ENCODE assay signal across 20 mouse cellular contexts in genomic region chr14:121369385-121369784, GRCm38 (mm10). TPM values are rescaled to one million over a fixed set of nuclear protein-coding genes. Genes with fewer than 3 reads are reported as not detected.
DNase-seq lines count a peak whose midpoint lies in the region; ATAC-seq lines count a peak whose summit lies in the region.
"Had no signal": no experiment of that assay in that cellular context is flagged by ENCODE, and none has a peak within 500 bp of the region (broad histone marks: within the 10 kb centered on the region; RNA-seq: fewer than 3 reads in every experiment).

No protein-coding gene starts in this region.

- H3K4me1 ChIP-seq in hindbrain, embryonic 15.5 days (replicated peaks), result peaks cover 45% of the 10 kb centered on the region
- 0 out of 2 replicates have a peak, but pooled peaks cover 2% of the 10 kb centered on the region for H3K4me1 ChIP-seq in hindbrain, embryonic 11.5 days (replicated peaks; ENCODE audit: control insufficient read depth, insufficient read depth, low read length)
- H3K4me1 ChIP-seq in neural tube, embryonic 13.5 days (replicated peaks), result peaks cover 70% of the 10 kb centered on the region
- peaks cover 84% of the 10 kb centered on the region for H3K4me1 ChIP-seq in intestine, embryonic 16.5 days (ENCODE audit: control insufficient read depth, insufficient read depth, low read length)
- peaks cover 79% of the 10 kb centered on the region for H3K4me1 ChIP-seq in neural tube, embryonic 15.5 days
- peaks cover 36% of the 10 kb centered on the region for H3K4me1 ChIP-seq in midbrain, embryonic 13.5 days (replicated peaks)

- ATAC-seq in hindbrain, embryonic 15.5 days (ENCODE audit: low FRiP score, low read depth), result peak; percentile 9; the same call in 1 of the 2 replicates
- no peak for ATAC-seq in hindbrain, embryonic 11.5 days (ENCODE audit: low FRiP score)
- no peak for ATAC-seq in neural tube, embryonic 13.5 days (ENCODE audit: low read depth)
- peak; percentile 65 for ATAC-seq in intestine, embryonic 16.5 days
- no peak; the same call in 1 of the 2 replicates for ATAC-seq in neural tube, embryonic 15.5 days (ENCODE audit: low FRiP score)
- no peak for ATAC-seq in midbrain, embryonic 13.5 days
- ATAC-seq: forebrain, postnatal 0 days had no signal

- no peak overlapping the region for H3K9ac ChIP-seq in hindbrain, embryonic 15.5 days
- no peak overlapping the region for H3K9ac ChIP-seq in hindbrain, embryonic 11.5 days (ENCODE audit: low read depth, low read length)
- H3K9ac ChIP-seq in neural tube, embryonic 13.5 days, result no peak overlapping the region
- H3K9ac ChIP-seq in intestine, embryonic 16.5 days (ENCODE audit: low read depth, low read length), result no peak overlapping the region; the same call in 1 of the 2 replicates
- no peak overlapping the region for H3K9ac ChIP-seq in neural tube, embryonic 15.5 days (replicated peaks)
- H3K9ac ChIP-seq in midbrain, embryonic 13.5 days (replicated peaks), result no peak overlapping the region
- H3K9ac ChIP-seq: forebrain, postnatal 0 days; limb, embryonic 15.5 days; midbrain, embryonic 12.5 days had no signal

- WGBS in hindbrain, embryonic 15.5 days, result 64% methylated on average over 5 of the region's 5 CpGs
- 72% methylated on average over 5 of the region's 5 CpGs for WGBS in hindbrain, embryonic 11.5 days
- WGBS in neural tube, embryonic 13.5 days, result 59% methylated on average over 5 of the region's 5 CpGs
- 48% methylated on average over 5 of the region's 5 CpGs for WGBS in intestine, embryonic 16.5 days
- 58% methylated on average over 5 of the region's 5 CpGs for WGBS in neural tube, embryonic 15.5 days
- 67% methylated on average over 5 of the region's 5 CpGs for WGBS in midbrain, embryonic 13.5 days

- DNase-seq in hindbrain, embryonic 11.5 days (ENCODE audit: low spot score), result no peak
- DNase-seq in neural tube, embryonic 10.5 days (ENCODE audit: extremely low spot score, low spot score), result no peak
- no peak for DNase-seq in cerebellum, adult 9-10 months
- DNase-seq: adrenal gland, postnatal 10 days; cerebellum, postnatal 10 days; forebrain, postnatal 0 days; gastrocnemius, postnatal 10 days; kidney, adult 8-10 months; lung, postnatal 36 days; right cerebral cortex, postnatal 4 days; thymus, postnatal 14 days had no signal

- no peaks in the 10 kb centered on the region for H3K36me3 ChIP-seq in hindbrain, embryonic 15.5 days
- no peaks in the 10 kb centered on the region for H3K36me3 ChIP-seq in hindbrain, embryonic 11.5 days (ENCODE audit: control insufficient read depth, insufficient read depth, low read length)
- no peaks in the 10 kb centered on the region for H3K36me3 ChIP-seq in neural tube, embryonic 13.5 days
- no peaks in the 10 kb centered on the region for H3K36me3 ChIP-seq in intestine, embryonic 16.5 days (ENCODE audit: control insufficient read depth, insufficient read depth, low read length)
- no peaks in the 10 kb centered on the region for H3K36me3 ChIP-seq in neural tube, embryonic 15.5 days
- H3K36me3 ChIP-seq in midbrain, embryonic 13.5 days, result 0 out of 2 replicates have a peak, but pooled peaks cover 5% of the 10 kb centered on the region
- H3K36me3 ChIP-seq: midbrain, embryonic 12.5 days had no signal

- H3K27me3 ChIP-seq in hindbrain, embryonic 15.5 days, result no peaks in the 10 kb centered on the region
- H3K27me3 ChIP-seq in hindbrain, embryonic 11.5 days (ENCODE audit: control insufficient read depth, insufficient read depth, low read length), result no peaks in the 10 kb centered on the region
- H3K27me3 ChIP-seq in neural tube, embryonic 13.5 days, result no peaks in the 10 kb centered on the region
- no peaks in the 10 kb centered on the region for H3K27me3 ChIP-seq in intestine, embryonic 16.5 days (replicated peaks; ENCODE audit: control insufficient read depth, insufficient read depth, low read length)
- H3K27me3 ChIP-seq in neural tube, embryonic 15.5 days (replicated peaks), result no peaks in the 10 kb centered on the region
- H3K27me3 ChIP-seq in midbrain, embryonic 13.5 days, result no peaks in the 10 kb centered on the region
- H3K27me3 ChIP-seq: limb, embryonic 15.5 days; midbrain, embryonic 12.5 days had no signal

- H3K27ac ChIP-seq in hindbrain, embryonic 15.5 days (replicated peaks), result no peak overlapping the region
- no peak overlapping the region for H3K27ac ChIP-seq in hindbrain, embryonic 11.5 days (ENCODE audit: low read depth, low read length)
- peak overlapping the region; percentile 6; the same call in 1 of the 2 replicates for H3K27ac ChIP-seq in neural tube, embryonic 13.5 days (replicated peaks)
- H3K27ac ChIP-seq in intestine, embryonic 16.5 days (ENCODE audit: low read length), result peak overlapping the region; percentile 76; the same call in 1 of the 2 replicates
- peak overlapping the region; percentile 48; the same call in 1 of the 2 replicates for H3K27ac ChIP-seq in neural tube, embryonic 15.5 days (replicated peaks)
- H3K27ac ChIP-seq in midbrain, embryonic 13.5 days, result no peak overlapping the region
- H3K27ac ChIP-seq: embryonic facial prominence, embryonic 10.5 days; limb, embryonic 15.5 days; midbrain, embryonic 12.5 days had no signal

- H3K4me2 ChIP-seq in hindbrain, embryonic 15.5 days, result no peak overlapping the region
- H3K4me2 ChIP-seq in hindbrain, embryonic 11.5 days (replicated peaks; ENCODE audit: low read depth, low read length), result no peak overlapping the region
- H3K4me2 ChIP-seq in neural tube, embryonic 13.5 days, result no peak overlapping the region
- H3K4me2 ChIP-seq in intestine, embryonic 16.5 days (ENCODE audit: low read depth, low read length), result peak overlapping the region; percentile 4; the same call in 1 of the 2 replicates
- no peak overlapping the region for H3K4me2 ChIP-seq in neural tube, embryonic 15.5 days
- H3K4me2 ChIP-seq in midbrain, embryonic 13.5 days (replicated peaks), result no peak overlapping the region
- H3K4me2 ChIP-seq: limb, embryonic 15.5 days; midbrain, embryonic 12.5 days had no signal

- H3K9me3 ChIP-seq in hindbrain, embryonic 15.5 days, result no peaks in the 10 kb centered on the region
- no peaks in the 10 kb centered on the region for H3K9me3 ChIP-seq in hindbrain, embryonic 11.5 days (ENCODE audit: control insufficient read depth, low read length)
- no peaks in the 10 kb centered on the region for H3K9me3 ChIP-seq in neural tube, embryonic 13.5 days
- H3K9me3 ChIP-seq in intestine, embryonic 16.5 days (ENCODE audit: control insufficient read depth, low read length), result no peaks in the 10 kb centered on the region
- H3K9me3 ChIP-seq in neural tube, embryonic 15.5 days (replicated peaks), result no peaks in the 10 kb centered on the region
- H3K9me3 ChIP-seq in midbrain, embryonic 13.5 days, result no peaks in the 10 kb centered on the region
- H3K9me3 ChIP-seq: embryonic facial prominence, embryonic 10.5 days; G1E; limb, embryonic 15.5 days; midbrain, embryonic 12.5 days had no signal

- no peak overlapping the region for H3K4me3 ChIP-seq in hindbrain, embryonic 15.5 days
- H3K4me3 ChIP-seq in hindbrain, embryonic 11.5 days (ENCODE audit: low read depth, low read length), result no peak overlapping the region
- no peak overlapping the region for H3K4me3 ChIP-seq in neural tube, embryonic 13.5 days
- no peak overlapping the region for H3K4me3 ChIP-seq in intestine, embryonic 16.5 days (ENCODE audit: low read length)
- H3K4me3 ChIP-seq in neural tube, embryonic 15.5 days (replicated peaks), result no peak overlapping the region
- no peak overlapping the region for H3K4me3 ChIP-seq in midbrain, embryonic 13.5 days (replicated peaks)
- H3K4me3 ChIP-seq: embryonic facial prominence, embryonic 10.5 days; limb, embryonic 15.5 days; midbrain, embryonic 12.5 days had no signal

RNA-seq across cellular contexts. Expression of gene Stk24, which starts 10.4 kb away (rescaled TPM):
- polyA plus RNA-seq in hindbrain, embryonic 15.5 days (2015; fragmentation: Nextera tagmentation; extraction: Ambion mirVana), result 18.7 and 19.7 TPM in 2 replicates
- polyA plus RNA-seq in hindbrain, embryonic 11.5 days (2014; fragmentation: Nextera tagmentation; extraction: Ambion mirVana), result 33.3 and 37.2 TPM in 2 replicates
- 22.5 and 27.5 TPM in 2 replicates for polyA plus RNA-seq in neural tube, embryonic 13.5 days (2015; fragmentation: Nextera tagmentation; extraction: Ambion mirVana)
- 27.3 and 39.7 TPM in 2 replicates for polyA plus RNA-seq in intestine, embryonic 16.5 days (2015; fragmentation: Nextera tagmentation; extraction: Ambion mirVana)
- 15.2 and 22.0 TPM in 2 replicates for polyA plus RNA-seq in neural tube, embryonic 15.5 days (2015; fragmentation: Nextera tagmentation; extraction: Ambion mirVana)
- 20.9 and 21.2 TPM in 2 replicates for polyA plus RNA-seq in midbrain, embryonic 13.5 days (2015; fragmentation: Nextera tagmentation; extraction: Ambion mirVana)

Comparison
In these comparisons a context has a peak if more than half of its experiments do, and no peak if none do; other contexts are left out.
1. ATAC-seq: peak in hindbrain, embryonic 15.5 days (single experiment) and intestine, embryonic 16.5 days (single experiment); none in hindbrain, embryonic 11.5 days (single experiment), neural tube, embryonic 13.5 days (single experiment), neural tube, embryonic 15.5 days (single experiment) and midbrain, embryonic 13.5 days (single experiment).
2. H3K27ac ChIP-seq: peak in neural tube, embryonic 13.5 days (single experiment), intestine, embryonic 16.5 days (single experiment) and neural tube, embryonic 15.5 days (single experiment); none in hindbrain, embryonic 15.5 days (single experiment), hindbrain, embryonic 11.5 days (single experiment) and midbrain, embryonic 13.5 days (single experiment).